Mouse (Mus musculus) embryonic facial prominence, embryonic 13.5 days (tissue): ENCODE measurements around the gene Tdrd3. TPM values are rescaled to one million over a fixed set of nuclear protein-coding genes. Genes with fewer than 3 reads are reported as not detected.
A peak's percentile ranks its signal among the peaks of the same experiment; 100 is the strongest.

Source experiments
- ATAC-seq: fragments of 200-750 bp; cut with Nextera tagmentation; 2 replicates; pipeline ENCODE4 v1.8.0; 2017; ENCODE audit warnings: low read depth; ENCODE audit not compliant: insufficient number of reproducible peaks, insufficient read depth, low FRiP score, low TSS enrichment
- H3K27ac ChIP-seq: fragments of 300-500 bp; sonication (generic); 2 replicates; pipeline ENCODE4 v1.5.1; 2015; ENCODE audit warnings: moderate library complexity, mild to moderate bottlenecking, inconsistent platforms
- H3K27me3 ChIP-seq: fragments of 300-500 bp; sonication (generic); 2 replicates; pipeline ENCODE4 v1.6.1; 2015; ENCODE audit warnings: mild to moderate bottlenecking, inconsistent platforms
- H3K36me3 ChIP-seq: fragments of 300-500 bp; sonication (generic); 2 replicates; pipeline ENCODE4 v1.6.1; 2015; ENCODE audit warnings: mild to moderate bottlenecking, inconsistent platforms
- H3K4me1 ChIP-seq: fragments of 300-500 bp; sonication (generic); 2 replicates; pipeline ENCODE4 v1.6.1; 2015; ENCODE audit warnings: inconsistent platforms
- H3K4me2 ChIP-seq: fragments of 300-500 bp; sonication (generic); 2 replicates; pipeline ENCODE4 v1.6.1; 2015; ENCODE audit warnings: moderate library complexity, mild to moderate bottlenecking, inconsistent platforms
- H3K4me3 ChIP-seq: fragments of 300-500 bp; sonication (generic); 2 replicates; pipeline ENCODE4 v1.5.1; 2015; ENCODE audit warnings: mild to moderate bottlenecking, inconsistent platforms
- H3K9ac ChIP-seq: fragments of 300-500 bp; sonication (generic); 2 replicates; pipeline ENCODE4 v1.6.1; 2015; ENCODE audit warnings: mild to moderate bottlenecking, inconsistent platforms
- H3K9me3 ChIP-seq: fragments of 300-500 bp; sonication (generic); 2 replicates; pipeline ENCODE4 v1.6.1; 2016; ENCODE audit warnings: inconsistent platforms
- WGBS: fragments of 180-500 bp; shearing (Covaris S2); methylation state at CpG from one replicate; pipeline ENCODE4 v1.1.7; 2015; ENCODE audit warnings: mixed read lengths; 5-methylcytosine and 5-hydroxymethylcytosine counted together
- polyA plus RNA-seq: library from polyadenylated mRNA; unstranded; fragments of >200 nt; fragmentation: Nextera tagmentation; extraction: Ambion mirVana; gene quantifications from 2 replicates; pipeline ENCODE4 v1.2.1, GENCODE M21; 2015

Gene Tdrd3
- polyA plus RNA-seq, 1 experiment from 2014 or later, result 42.2 TPM

DNA sequence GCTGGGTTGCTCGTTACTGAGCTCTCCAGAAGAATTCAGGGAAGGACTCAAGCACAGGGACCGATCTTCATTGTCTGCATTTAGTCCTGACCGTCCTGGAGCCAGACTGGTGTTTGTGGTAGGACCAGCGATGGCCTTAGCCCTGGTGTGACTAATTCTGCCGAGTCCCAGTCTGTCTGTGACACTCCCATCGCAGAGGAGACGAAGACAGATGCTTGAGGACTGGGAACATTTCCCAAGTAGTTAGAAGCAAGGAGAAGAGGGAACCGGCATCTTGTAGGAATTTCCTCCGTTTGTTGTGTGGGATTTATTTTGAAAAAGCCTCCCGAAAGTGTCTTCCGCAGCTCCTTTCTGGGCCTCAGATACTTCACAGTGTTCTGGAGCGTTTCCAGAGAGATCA is 45.1 kb downstream of the Tdrd3 start:
- H3K9me3 ChIP-seq, result no peaks in the 10 kb centered on the region
- H3K4me1 ChIP-seq, result peaks cover 4% of the 10 kb centered on the region
- H3K27ac ChIP-seq, result no peak overlapping the region
- peaks cover 5% of the 10 kb centered on the region for H3K36me3 ChIP-seq
- no peak for ATAC-seq
- no peak overlapping the region for H3K4me2 ChIP-seq
- WGBS, result 81% methylated on average over 12 of the region's 12 CpGs
- no peaks in the 10 kb centered on the region for H3K27me3 ChIP-seq
- no peak overlapping the region for H3K9ac ChIP-seq
- no peak overlapping the region for H3K4me3 ChIP-seq

DNA sequence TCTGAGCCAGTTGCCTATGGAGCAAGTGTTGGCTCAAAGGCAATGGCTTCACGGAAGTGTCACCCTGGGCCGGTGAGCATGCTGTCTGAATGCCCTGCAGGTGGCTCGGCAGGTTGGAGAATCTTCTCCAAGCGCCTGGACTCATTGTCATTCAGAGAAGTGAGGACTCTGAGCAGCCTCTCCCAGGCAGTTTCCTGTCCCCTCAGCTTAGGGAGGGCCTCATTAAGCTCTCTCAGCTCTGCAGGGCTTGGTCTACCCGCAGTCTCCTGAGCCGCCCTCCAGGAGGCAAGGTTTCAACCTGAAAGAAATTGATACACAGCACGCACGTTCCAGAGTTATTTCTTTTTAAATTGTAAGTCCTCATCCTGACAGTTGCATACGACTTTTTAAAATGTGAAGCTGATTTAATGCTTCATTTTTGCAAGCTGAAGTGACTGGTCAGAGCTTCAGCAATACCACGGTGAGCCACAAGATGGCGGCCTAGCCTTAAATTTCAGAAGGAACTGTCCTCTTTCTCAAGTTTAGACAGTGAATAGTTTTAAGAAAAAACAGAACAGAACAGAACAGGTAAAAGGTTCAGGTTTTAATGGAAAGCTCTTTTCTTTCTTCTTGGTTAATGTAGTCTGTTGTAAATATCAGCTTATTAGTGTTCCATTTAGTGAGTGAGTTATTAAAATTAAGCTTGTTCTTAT is 47.7 kb downstream of the Tdrd3 start:
- Histone ChIP-seq H3K27me3 (no peaks in the 10 kb centered on the region), H3K36me3 (no peaks in the 10 kb centered on the region), H3K9ac (no peak overlapping the region), H3K4me2 (no peak overlapping the region), H3K27ac (0 out of 2 replicates have a peak overlapping the region, but pooled peaks have one; percentile 11), H3K4me3 (no peak overlapping the region), H3K4me1 (peaks cover 4% of the 10 kb centered on the region), H3K9me3 (no peaks in the 10 kb centered on the region)
- WGBS, result 15% methylated on average over 11 of the region's 11 CpGs
- peak; percentile 77; the same call in 1 of the 2 replicates for ATAC-seq

DNA sequence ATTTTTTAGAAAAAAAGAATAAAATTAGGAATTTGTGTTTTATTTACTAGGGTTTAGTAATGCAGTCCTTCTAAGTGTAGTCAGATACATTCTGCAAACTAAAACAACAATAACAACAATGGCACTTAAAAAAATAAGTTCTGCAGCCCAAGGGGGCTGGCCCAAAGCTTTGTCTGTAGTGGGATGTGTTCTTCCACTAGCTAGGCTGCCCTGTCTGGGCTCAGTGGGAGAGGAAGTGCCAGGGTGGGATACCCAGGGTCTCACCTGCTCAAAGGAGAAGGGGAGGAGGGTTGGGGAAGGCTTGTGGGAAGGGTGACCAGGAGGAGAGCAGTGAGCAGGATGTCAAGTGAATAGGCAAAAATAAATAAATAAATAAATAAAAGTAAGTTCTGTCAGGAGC is 48.2 kb downstream of the Tdrd3 start:
- Histone ChIP-seq H3K36me3 (no peaks in the 10 kb centered on the region), H3K27me3 (no peaks in the 10 kb centered on the region), H3K4me3 (no peak overlapping the region), H3K27ac (no peak overlapping the region), H3K4me2 (no peak overlapping the region), H3K9me3 (no peaks in the 10 kb centered on the region), H3K4me1 (peaks cover 4% of the 10 kb centered on the region), H3K9ac (no peak overlapping the region)
- ATAC-seq, result no peak

DNA sequence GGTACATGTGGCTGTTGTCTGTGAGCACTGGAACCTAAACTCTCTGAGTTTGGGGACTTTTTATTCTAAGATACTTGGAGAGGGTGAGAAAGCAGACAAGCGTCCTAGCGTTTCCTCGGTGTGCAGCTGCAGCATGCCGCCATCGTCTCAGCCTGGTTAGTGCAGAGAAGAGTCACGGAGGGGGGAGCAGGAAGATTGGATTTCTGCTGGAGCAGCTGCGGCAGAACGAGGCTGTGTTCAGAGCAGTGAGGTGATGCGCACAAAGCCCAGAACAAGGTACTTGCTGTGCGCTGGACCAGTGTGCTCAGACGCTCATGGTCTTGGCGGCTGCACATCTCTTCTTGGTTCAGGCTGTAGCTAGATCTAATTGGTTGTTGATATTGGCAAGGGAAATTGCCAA is 51.1 kb downstream of the Tdrd3 start:
- H3K27me3 ChIP-seq, result no peaks in the 10 kb centered on the region
- no peak overlapping the region for H3K4me3 ChIP-seq
- 77% methylated on average over 12 of the region's 12 CpGs for WGBS
- ATAC-seq, result no peak
- peaks cover 3% of the 10 kb centered on the region; the same call in 1 of the 2 replicates for H3K36me3 ChIP-seq
- no peak overlapping the region for H3K4me2 ChIP-seq
- no peak overlapping the region for H3K27ac ChIP-seq
- peaks cover 4% of the 10 kb centered on the region for H3K4me1 ChIP-seq
- H3K9me3 ChIP-seq, result no peaks in the 10 kb centered on the region
- no peak overlapping the region for H3K9ac ChIP-seq

DNA sequence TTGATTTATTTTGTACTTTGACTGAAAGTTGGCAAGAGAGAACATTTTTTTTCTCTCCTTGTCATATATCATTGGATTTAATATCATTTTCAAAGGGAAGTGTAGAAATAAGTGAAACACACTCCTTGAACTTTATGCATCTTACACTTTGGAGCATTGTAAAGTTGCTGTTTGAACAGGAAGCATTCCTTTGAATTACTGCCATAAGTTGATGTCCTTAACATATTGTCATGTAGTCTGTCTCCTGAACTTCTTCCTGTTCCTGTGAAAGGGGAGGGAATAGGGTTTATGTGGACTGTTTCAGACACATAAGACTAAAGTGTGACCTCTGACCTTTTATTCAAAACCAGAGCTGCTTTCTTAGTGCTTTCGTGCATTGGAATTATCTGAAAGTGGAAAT is 55.1 kb downstream of the Tdrd3 start:
- Histone ChIP-seq H3K27ac (no peak overlapping the region), H3K27me3 (no peaks in the 10 kb centered on the region), H3K9me3 (no peaks in the 10 kb centered on the region), H3K4me2 (no peak overlapping the region), H3K9ac (no peak overlapping the region), H3K4me3 (no peak overlapping the region), H3K36me3 (peaks cover 20% of the 10 kb centered on the region), H3K4me1 (no peaks in the 10 kb centered on the region)
- WGBS, result 73% methylated on average over 1 of the region's 1 CpGs
- no peak for ATAC-seq

DNA sequence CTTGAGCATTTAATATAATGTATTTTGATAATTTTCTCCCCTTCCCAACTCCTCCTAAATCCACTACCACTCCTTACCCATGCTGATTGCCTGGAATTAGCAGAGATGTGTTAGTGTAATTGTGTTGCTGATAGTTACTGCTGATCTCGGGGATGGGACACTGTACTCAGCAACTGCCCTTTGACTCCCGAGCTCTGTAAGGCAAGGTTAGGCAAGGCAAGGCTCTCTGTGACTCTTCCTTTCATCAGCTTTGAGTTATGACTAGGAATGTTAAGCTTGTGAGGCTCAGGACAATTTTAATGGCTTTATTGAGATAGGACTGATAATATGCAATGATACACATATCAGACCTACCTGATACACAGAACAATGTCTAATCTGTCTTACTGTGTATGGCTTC is 56.3 kb downstream of the Tdrd3 start:
- Histone ChIP-seq H3K27ac (no peak overlapping the region), H3K4me2 (no peak overlapping the region), H3K27me3 (no peaks in the 10 kb centered on the region), H3K9me3 (no peaks in the 10 kb centered on the region), H3K4me3 (no peak overlapping the region), H3K9ac (no peak overlapping the region), H3K4me1 (no peaks in the 10 kb centered on the region), H3K36me3 (peaks cover 22% of the 10 kb centered on the region)
- WGBS, result 74% methylated on average over 2 of the region's 2 CpGs
- no peak for ATAC-seq

DNA sequence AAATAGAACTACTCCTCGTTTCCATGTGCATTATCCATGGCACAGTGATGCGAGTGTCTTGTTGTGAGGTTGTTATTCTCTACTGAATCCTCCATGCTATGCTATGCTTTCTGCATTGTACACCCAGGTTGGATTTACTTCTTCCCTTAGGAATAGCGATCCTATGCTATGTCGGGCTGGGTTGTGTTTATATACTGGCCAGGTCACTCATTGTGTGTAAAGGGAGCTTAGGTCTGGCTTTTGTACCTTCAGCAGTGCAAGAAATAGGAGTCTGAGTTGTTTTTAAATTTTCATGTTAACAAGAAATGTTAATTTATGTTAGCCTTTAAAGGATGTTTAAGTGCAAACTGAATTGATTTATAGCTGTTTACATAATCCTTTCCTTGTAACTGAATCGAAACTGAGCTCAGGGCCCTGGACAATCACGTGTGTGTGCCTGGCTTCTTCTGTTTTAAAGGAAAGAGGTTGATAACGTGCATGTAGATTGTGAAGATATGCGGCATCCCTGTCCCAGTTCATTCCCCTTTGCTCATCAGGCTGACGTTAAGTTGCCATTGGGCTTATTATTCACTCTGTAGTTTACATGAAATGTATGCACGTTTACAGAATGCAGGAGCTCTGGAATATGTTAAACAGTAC is 59.4 kb downstream of the Tdrd3 start:
- no peaks in the 10 kb centered on the region for H3K4me1 ChIP-seq
- H3K27me3 ChIP-seq, result no peaks in the 10 kb centered on the region
- H3K27ac ChIP-seq, result no peak overlapping the region
- no peak for ATAC-seq
- H3K36me3 ChIP-seq, result peaks cover 31% of the 10 kb centered on the region
- H3K4me2 ChIP-seq, result no peak overlapping the region
- H3K9me3 ChIP-seq, result no peaks in the 10 kb centered on the region
- H3K4me3 ChIP-seq, result no peak overlapping the region
- 83% methylated on average over 10 of the region's 10 CpGs for WGBS
- H3K9ac ChIP-seq, result no peak overlapping the region

DNA sequence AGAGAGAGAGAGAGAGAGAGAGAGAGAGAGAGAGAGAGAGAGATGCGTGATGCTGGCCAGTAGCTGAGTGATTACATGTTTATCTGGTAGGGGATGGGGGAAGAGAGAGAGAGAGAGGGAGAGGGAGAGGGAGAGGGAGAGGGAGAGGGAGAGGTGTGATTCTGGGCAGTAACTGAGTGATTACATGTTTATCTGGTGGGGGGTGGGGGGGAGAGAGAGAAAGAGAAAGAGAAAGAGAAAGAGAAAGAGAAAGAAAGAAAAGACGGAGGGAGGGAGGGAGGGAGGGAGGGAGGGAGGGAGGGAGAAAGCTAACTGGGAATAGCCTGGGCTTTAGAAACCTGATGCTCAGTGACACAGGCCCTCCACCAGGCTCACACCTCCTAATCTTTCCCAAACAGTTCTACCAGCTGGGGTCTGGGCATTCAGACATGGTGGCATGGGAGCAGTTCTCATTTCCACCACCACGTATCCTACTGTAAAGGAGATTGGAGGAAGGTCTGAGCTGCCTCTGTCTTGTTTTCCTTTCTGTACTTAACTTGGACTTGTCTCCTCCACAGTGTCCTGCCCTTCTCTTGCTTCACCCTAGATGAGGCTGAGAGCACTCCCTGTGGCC is 62.0 kb downstream of the Tdrd3 start:
- ATAC-seq, result no peak
- peaks cover 43% of the 10 kb centered on the region for H3K36me3 ChIP-seq
- no peaks in the 10 kb centered on the region for H3K9me3 ChIP-seq
- H3K27ac ChIP-seq, result no peak overlapping the region
- H3K4me3 ChIP-seq, result no peak overlapping the region
- H3K27me3 ChIP-seq, result no peaks in the 10 kb centered on the region
- no peak overlapping the region for H3K9ac ChIP-seq
- 50% methylated on average over 2 of the region's 3 CpGs for WGBS
- H3K4me1 ChIP-seq, result no peaks in the 10 kb centered on the region
- H3K4me2 ChIP-seq, result no peak overlapping the region

DNA sequence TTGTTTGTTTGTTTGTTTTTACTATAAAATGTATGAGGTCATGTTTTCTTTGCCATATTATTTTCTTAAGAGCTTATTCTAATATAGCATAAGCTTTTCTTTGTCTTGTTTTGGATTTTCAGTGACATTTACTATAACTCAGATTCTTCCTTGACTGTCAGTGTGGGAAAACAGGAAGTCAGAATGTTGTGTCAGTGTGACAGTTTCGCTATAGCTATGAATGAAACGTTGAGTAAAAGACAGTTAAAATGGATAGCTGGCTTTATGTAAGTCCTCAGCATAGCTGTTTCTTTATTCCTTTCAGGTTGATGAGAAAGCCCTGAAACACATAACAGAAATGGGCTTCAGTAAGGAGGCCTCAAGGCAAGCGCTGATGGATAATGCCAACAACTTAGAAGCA is 69.4 kb downstream of the Tdrd3 start:
- peaks cover 35% of the 10 kb centered on the region for H3K36me3 ChIP-seq
- H3K4me2 ChIP-seq, result no peak overlapping the region
- no peak overlapping the region for H3K27ac ChIP-seq
- no peaks in the 10 kb centered on the region for H3K9me3 ChIP-seq
- H3K27me3 ChIP-seq, result no peaks in the 10 kb centered on the region
- WGBS, result 89% methylated on average over 3 of the region's 3 CpGs
- H3K9ac ChIP-seq, result no peak overlapping the region
- H3K4me3 ChIP-seq, result no peak overlapping the region
- ATAC-seq, result no peak
- no peaks in the 10 kb centered on the region for H3K4me1 ChIP-seq

DNA sequence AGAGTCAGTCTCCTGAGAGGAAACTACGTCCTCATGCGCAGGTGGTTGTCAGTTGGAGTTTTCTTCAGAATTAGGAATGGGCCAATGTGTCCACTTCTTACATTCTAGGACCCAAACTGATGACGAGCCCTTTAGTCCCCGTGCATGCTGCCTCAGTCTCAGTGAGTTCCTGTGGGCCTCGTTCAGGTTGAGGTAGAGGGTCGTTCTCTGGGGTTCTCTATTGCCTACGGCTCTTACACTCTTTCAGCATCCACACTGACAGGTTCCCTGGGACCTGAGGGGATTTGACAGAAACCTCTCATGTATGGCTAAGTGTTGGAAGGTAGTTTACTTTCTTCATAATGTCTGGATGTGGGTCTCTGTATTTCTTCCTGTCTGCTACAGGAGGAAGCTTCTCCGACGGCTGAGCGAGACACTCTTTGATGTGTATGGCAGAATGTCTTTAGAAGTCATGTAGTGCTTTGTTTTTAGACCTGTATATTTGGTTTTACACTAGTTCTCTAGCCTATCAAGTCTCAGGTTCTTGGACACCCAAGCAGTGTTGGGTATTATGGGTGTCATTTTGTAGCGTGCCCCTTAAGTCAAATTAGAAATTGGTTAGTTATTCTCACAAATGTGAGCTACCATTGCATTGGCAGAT is 81.6 kb downstream of the Tdrd3 start:
- Histone ChIP-seq H3K4me3 (no peak overlapping the region), H3K4me2 (no peak overlapping the region), H3K9me3 (no peaks in the 10 kb centered on the region), H3K36me3 (peaks cover 12% of the 10 kb centered on the region; the same call in 1 of the 2 replicates), H3K4me1 (no peaks in the 10 kb centered on the region), H3K9ac (no peak overlapping the region), H3K27me3 (no peaks in the 10 kb centered on the region), H3K27ac (no peak overlapping the region)
- 91% methylated on average over 11 of the region's 11 CpGs for WGBS
- ATAC-seq, result no peak

DNA sequence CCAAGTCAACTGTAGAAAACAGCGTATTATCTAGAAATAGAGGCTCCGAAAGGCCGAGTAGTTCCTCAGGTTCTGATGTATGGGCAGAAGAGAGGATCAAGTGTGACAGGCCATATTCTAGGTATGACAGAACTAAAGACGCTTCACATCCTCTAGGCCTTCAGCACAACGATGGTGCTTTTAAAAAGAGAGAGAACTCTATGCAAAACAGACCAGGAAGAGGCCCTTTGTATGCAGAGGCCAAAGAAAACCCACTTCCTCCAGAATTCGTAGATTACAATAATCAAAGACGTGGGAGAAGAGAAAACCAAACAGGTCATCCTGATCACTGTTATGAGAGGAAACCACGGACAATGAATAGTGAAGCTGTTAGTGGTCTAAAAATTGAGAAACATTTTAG is 89.5 kb downstream of the Tdrd3 start:
- Histone ChIP-seq H3K4me2 (no peak overlapping the region), H3K9ac (no peak overlapping the region), H3K36me3 (peaks cover 22% of the 10 kb centered on the region), H3K27ac (no peak overlapping the region), H3K9me3 (no peaks in the 10 kb centered on the region), H3K4me3 (no peak overlapping the region), H3K27me3 (no peaks in the 10 kb centered on the region), H3K4me1 (no peaks in the 10 kb centered on the region)
- ATAC-seq, result no peak
- 92% methylated on average over 8 of the region's 8 CpGs for WGBS

DNA sequence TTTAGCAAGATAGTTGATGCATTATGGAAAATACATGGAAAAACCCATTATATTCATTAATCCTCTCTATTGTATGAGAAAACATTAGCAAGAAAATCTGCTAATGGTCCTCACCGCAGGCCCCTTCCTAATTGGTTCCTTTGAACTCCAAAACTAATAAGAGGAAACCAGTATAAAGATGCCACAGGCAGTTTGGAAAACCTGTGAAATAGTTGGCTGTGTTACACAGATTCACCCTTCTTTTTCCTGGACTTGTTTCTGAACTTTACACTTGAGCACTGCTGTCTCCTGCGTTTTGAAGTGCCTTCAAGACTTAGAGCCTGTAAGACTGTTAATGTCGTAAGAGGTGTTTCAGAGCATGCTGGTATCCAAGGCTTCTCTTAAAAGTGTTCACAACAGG is 98.8 kb downstream of the Tdrd3 start:
- no peak overlapping the region for H3K4me3 ChIP-seq
- peaks cover 11% of the 10 kb centered on the region for H3K36me3 ChIP-seq
- H3K27me3 ChIP-seq, result no peaks in the 10 kb centered on the region
- no peak overlapping the region for H3K27ac ChIP-seq
- H3K9me3 ChIP-seq, result no peaks in the 10 kb centered on the region
- WGBS, result 81% methylated on average over 3 of the region's 3 CpGs
- no peak for ATAC-seq
- no peak overlapping the region for H3K4me2 ChIP-seq
- no peak overlapping the region for H3K9ac ChIP-seq
- peaks cover 3% of the 10 kb centered on the region for H3K4me1 ChIP-seq
